Mouse (Mus musculus) lung, adult 2 months (tissue): Measurements from ENCODE around the gene Lyzl4.

ENCODE experiments used
- CTCF ChIP-seq: fragments of 200-500 bp; IDR thresholded peaks from 2 replicates; pipeline ENCODE4 v1.5.1; 2011; ENCODE audit warnings: mild to moderate bottlenecking, low read length, control low read depth; ENCODE audit not compliant: insufficient read depth
- POLR2A ChIP-seq: fragments of 200-500 bp; IDR thresholded peaks from 2 replicates; pipeline ENCODE4 v1.6.1; 2011; ENCODE audit warnings: low read depth, mild to moderate bottlenecking, control low read depth, low read length, borderline replicate concordance; ENCODE audit errors: extremely low read depth

- no peak for TF ChIP-seq CTCF
- TF ChIP-seq POLR2A = no peak
Measured at GRCm38 (mm10) chr9:121592948-121593550, 48.8 kb downstream of the Lyzl4 start.
